Mouse (Mus musculus) forebrain, embryonic 13.5 days (tissue): ENCODE results near the gene Pde6b. TPM values are rescaled to one million over a fixed set of nuclear protein-coding genes. Genes with fewer than 3 reads are reported as not detected.

Source experiments
- ATAC-seq: fragments of 200-750 bp; cut with Nextera tagmentation; 2 replicates; pipeline ENCODE4 v1.8.0; 2017
- H3K27ac ChIP-seq: fragments of 300-500 bp; sonication (generic); 2 replicates; pipeline ENCODE4 v1.5.1; 2015; ENCODE audit warnings: inconsistent platforms, mild to moderate bottlenecking, moderate library complexity
- H3K27me3 ChIP-seq: fragments of 300-500 bp; sonication (generic); 2 replicates; pipeline ENCODE4 v1.6.1; 2015; ENCODE audit warnings: mild to moderate bottlenecking, inconsistent platforms
- H3K36me3 ChIP-seq: fragments of 300-500 bp; sonication (generic); 2 replicates; pipeline ENCODE4 v1.6.1; 2015; ENCODE audit warnings: mild to moderate bottlenecking, inconsistent platforms; ENCODE audit not compliant: poor library complexity, severe bottlenecking
- H3K4me1 ChIP-seq: fragments of 300-500 bp; sonication (generic); 2 replicates; pipeline ENCODE4 v1.6.1; 2015; ENCODE audit warnings: inconsistent platforms
- H3K4me2 ChIP-seq: fragments of 300-500 bp; sonication (generic); 2 replicates; pipeline ENCODE4 v1.6.1; 2015; ENCODE audit warnings: inconsistent platforms, mild to moderate bottlenecking, moderate library complexity
- H3K4me3 ChIP-seq: fragments of 300-500 bp; sonication (generic); 2 replicates; pipeline ENCODE4 v1.5.1; 2015; ENCODE audit warnings: mild to moderate bottlenecking, inconsistent platforms
- H3K9ac ChIP-seq: fragments of 300-500 bp; sonication (generic); 2 replicates; pipeline ENCODE4 v1.6.1; 2015; ENCODE audit warnings: mild to moderate bottlenecking, inconsistent platforms
- H3K9me3 ChIP-seq: fragments of 300-500 bp; sonication (generic); replicated peaks from 2 replicates; pipeline ENCODE4 v1.6.1; 2016; ENCODE audit warnings: inconsistent platforms
- whole genome bisulfite sequencing: fragments of 180-500 bp; shearing (Covaris S2); methylation state at CpG from one replicate; pipeline ENCODE4 v1.1.7; 2015; 5-methylcytosine and 5-hydroxymethylcytosine counted together
- polyA plus RNA-seq: library from polyadenylated mRNA; unstranded; fragments of >200 nt; fragmentation: Nextera tagmentation; extraction: Ambion mirVana; gene quantifications from 2 replicates; pipeline ENCODE4 v1.2.1, GENCODE M21; 2015

The Pde6b gene
- 0.32 and 0.38 TPM in 2 replicates for polyA plus RNA-seq

- Histone ChIP-seq H3K4me1 (no peaks in the 10 kb centered on the region), H3K4me3 (no peak within 1 kb of the TSS), H3K9me3 (no peaks in the 10 kb centered on the region), H3K9ac (no peak within 1 kb of the TSS), H3K36me3 (no peaks in the 10 kb centered on the region), H3K27ac (no peak within 1 kb of the TSS), H3K4me2 (no peak within 1 kb of the TSS), H3K27me3 (0 out of 2 replicates have a peak, but pooled peaks cover 3% of the 10 kb centered on the region)
- WGBS, result 77% methylated on average over 7 of the region's 7 CpGs
- no peak for ATAC-seq
Observed at GRCm38 (mm10) chr5:108388201-108388600, at the start of gene Pde6b. Gene Pde6b, plus strand, starts transcription at chr5:108388391.

GRCm38 (mm10) chr5:108343680-108344170, 44.5 kb upstream of the Pde6b start:
- Histone ChIP-seq H3K9me3 (no peaks in the 10 kb centered on the region), H3K27me3 (no peaks in the 10 kb centered on the region), H3K4me2 (no peak overlapping the region), H3K4me1 (no peaks in the 10 kb centered on the region), H3K36me3 (peaks cover 44% of the 10 kb centered on the region), H3K27ac (no peak overlapping the region), H3K4me3 (no peak overlapping the region), H3K9ac (no peak overlapping the region)
- WGBS, result 92% methylated on average over 4 of the region's 4 CpGs
- ATAC-seq, result no peak

GRCm38 (mm10) chr5:108345313-108346071, 42.7 kb upstream of the Pde6b start:
- no peak overlapping the region for H3K27ac ChIP-seq
- H3K4me1 ChIP-seq, result no peaks in the 10 kb centered on the region
- no peaks in the 10 kb centered on the region for H3K27me3 ChIP-seq
- no peak overlapping the region for H3K4me2 ChIP-seq
- H3K9ac ChIP-seq, result no peak overlapping the region
- ATAC-seq, result no peak
- H3K36me3 ChIP-seq, result peaks cover 38% of the 10 kb centered on the region
- no peaks in the 10 kb centered on the region for H3K9me3 ChIP-seq
- no peak overlapping the region for H3K4me3 ChIP-seq
- 86% methylated on average over 10 of the region's 10 CpGs for WGBS

GRCm38 (mm10) chr5:108347843-108348242, 40.3 kb upstream of the Pde6b start:
- Histone ChIP-seq H3K4me1 (no peaks in the 10 kb centered on the region), H3K4me3 (no peak overlapping the region), H3K9me3 (no peaks in the 10 kb centered on the region), H3K36me3 (peaks cover 38% of the 10 kb centered on the region), H3K4me2 (no peak overlapping the region), H3K9ac (no peak overlapping the region), H3K27me3 (no peaks in the 10 kb centered on the region), H3K27ac (no peak overlapping the region)
- no peak for ATAC-seq
- WGBS, result 87% methylated on average over 6 of the region's 6 CpGs

GRCm38 (mm10) chr5:108349511-108350148, 38.6 kb upstream of the Pde6b start:
- Histone ChIP-seq H3K4me1 (no peaks in the 10 kb centered on the region), H3K9ac (no peak overlapping the region), H3K27me3 (no peaks in the 10 kb centered on the region), H3K4me2 (no peak overlapping the region), H3K9me3 (no peaks in the 10 kb centered on the region), H3K27ac (no peak overlapping the region), H3K36me3 (peaks cover 28% of the 10 kb centered on the region), H3K4me3 (no peak overlapping the region)
- no peak for ATAC-seq
- WGBS, result 93% methylated on average over 9 of the region's 9 CpGs

GRCm38 (mm10) chr5:108354056-108354455, 34.1 kb upstream of the Pde6b start:
- Histone ChIP-seq H3K9ac (no peak overlapping the region), H3K27ac (no peak overlapping the region), H3K9me3 (0 out of 2 replicates have a peak, but pooled peaks cover 5% of the 10 kb centered on the region), H3K4me2 (no peak overlapping the region), H3K4me3 (no peak overlapping the region), H3K27me3 (no peaks in the 10 kb centered on the region), H3K36me3 (peaks cover 7% of the 10 kb centered on the region), H3K4me1 (no peaks in the 10 kb centered on the region)
- ATAC-seq, result no peak
- WGBS, result 87% methylated on average over 2 of the region's 2 CpGs

GRCm38 (mm10) chr5:108357862-108358261, 30.3 kb upstream of the Pde6b start:
- no peak overlapping the region for H3K4me2 ChIP-seq
- no peaks in the 10 kb centered on the region for H3K36me3 ChIP-seq

GRCm38 (mm10) chr5:108359491-108359890, 28.7 kb upstream of the Pde6b start:
- H3K9ac ChIP-seq, result no peak overlapping the region
- no peak overlapping the region for H3K4me3 ChIP-seq
- H3K4me2 ChIP-seq, result no peak overlapping the region
- 85% methylated on average over 9 of the region's 9 CpGs for WGBS
- H3K27me3 ChIP-seq, result peaks cover 22% of the 10 kb centered on the region
- no peak for ATAC-seq
- H3K9me3 ChIP-seq, result 0 out of 2 replicates have a peak, but pooled peaks cover 5% of the 10 kb centered on the region
- H3K4me1 ChIP-seq, result no peaks in the 10 kb centered on the region
- H3K36me3 ChIP-seq, result no peaks in the 10 kb centered on the region
- H3K27ac ChIP-seq, result no peak overlapping the region

More at GRCm38 (mm10) chr5:108357862-108358261, 30.3 kb upstream of the Pde6b start:
- Histone ChIP-seq H3K9me3 (0 out of 2 replicates have a peak, but pooled peaks cover 5% of the 10 kb centered on the region), H3K27me3 (peaks cover 6% of the 10 kb centered on the region; the same call in 1 of the 2 replicates), H3K9ac (no peak overlapping the region), H3K4me1 (no peaks in the 10 kb centered on the region), H3K27ac (no peak overlapping the region), H3K4me3 (no peak overlapping the region)
- WGBS, result 86% methylated on average over 1 of the region's 1 CpGs
- no peak for ATAC-seq

GRCm38 (mm10) chr5:108360211-108360610, 28.0 kb upstream of the Pde6b start:
- no peak overlapping the region for H3K4me3 ChIP-seq
- ATAC-seq, result no peak
- 0 out of 2 replicates have a peak, but pooled peaks cover 5% of the 10 kb centered on the region for H3K9me3 ChIP-seq
- H3K9ac ChIP-seq, result no peak overlapping the region
- no peaks in the 10 kb centered on the region for H3K4me1 ChIP-seq
- H3K36me3 ChIP-seq, result no peaks in the 10 kb centered on the region
- H3K4me2 ChIP-seq, result no peak overlapping the region
- 90% methylated on average over 4 of the region's 4 CpGs for WGBS
- no peak overlapping the region for H3K27ac ChIP-seq
- peaks cover 30% of the 10 kb centered on the region for H3K27me3 ChIP-seq

GRCm38 (mm10) chr5:108362330-108362729, 25.9 kb upstream of the Pde6b start:
- no peak overlapping the region for H3K4me2 ChIP-seq
- no peak overlapping the region for H3K9ac ChIP-seq
- H3K4me3 ChIP-seq, result no peak overlapping the region
- no peak for ATAC-seq
- WGBS, result 32% methylated on average over 3 of the region's 3 CpGs
- no peaks in the 10 kb centered on the region for H3K36me3 ChIP-seq
- H3K4me1 ChIP-seq, result peaks cover 14% of the 10 kb centered on the region
- H3K27ac ChIP-seq, result no peak overlapping the region
- peaks cover 50% of the 10 kb centered on the region for H3K27me3 ChIP-seq
- 0 out of 2 replicates have a peak, but pooled peaks cover 5% of the 10 kb centered on the region for H3K9me3 ChIP-seq

GRCm38 (mm10) chr5:108366328-108366983, 21.7 kb upstream of the Pde6b start:
- no peak overlapping the region for H3K27ac ChIP-seq
- peaks cover 30% of the 10 kb centered on the region for H3K4me1 ChIP-seq
- WGBS, result 2% methylated on average over 60 of the region's 60 CpGs
- peak overlapping the region; percentile 64 for H3K9ac ChIP-seq
- peak; percentile 12; the same call in 1 of the 2 replicates for ATAC-seq
- peak overlapping the region; percentile 58 for H3K4me3 ChIP-seq
- no peaks in the 10 kb centered on the region for H3K36me3 ChIP-seq
- peaks cover 89% of the 10 kb centered on the region for H3K27me3 ChIP-seq
- peak overlapping the region; percentile 87 for H3K4me2 ChIP-seq
- no peaks in the 10 kb centered on the region for H3K9me3 ChIP-seq
